Mouse (Mus musculus): ENCODE measurements around the gene Fam53b.

GRCm38 (mm10) chr7:132748076-132748769 is 65.5 kb downstream of the Fam53b start:
- no peak for TF ChIP-seq CTCF (IDR thresholded peaks at IDR 0.05; ENCODE audit: low read depth, low read length)
- TF ChIP-seq POLR2A (IDR thresholded peaks at IDR 0.05; ENCODE audit: borderline replicate concordance, low read depth, low read length), result no peak
